Mouse (Mus musculus): ENCODE measurements around the gene Doc2a. TPM values are rescaled to one million over a fixed set of nuclear protein-coding genes. Genes with fewer than 3 reads are reported as not detected.
A peak's percentile ranks its signal among the peaks of the same experiment; 100 is the strongest.

The Doc2a gene
- polyA plus RNA-seq, 1 experiment from 2014 or later, result 7.7 TPM

DNA sequence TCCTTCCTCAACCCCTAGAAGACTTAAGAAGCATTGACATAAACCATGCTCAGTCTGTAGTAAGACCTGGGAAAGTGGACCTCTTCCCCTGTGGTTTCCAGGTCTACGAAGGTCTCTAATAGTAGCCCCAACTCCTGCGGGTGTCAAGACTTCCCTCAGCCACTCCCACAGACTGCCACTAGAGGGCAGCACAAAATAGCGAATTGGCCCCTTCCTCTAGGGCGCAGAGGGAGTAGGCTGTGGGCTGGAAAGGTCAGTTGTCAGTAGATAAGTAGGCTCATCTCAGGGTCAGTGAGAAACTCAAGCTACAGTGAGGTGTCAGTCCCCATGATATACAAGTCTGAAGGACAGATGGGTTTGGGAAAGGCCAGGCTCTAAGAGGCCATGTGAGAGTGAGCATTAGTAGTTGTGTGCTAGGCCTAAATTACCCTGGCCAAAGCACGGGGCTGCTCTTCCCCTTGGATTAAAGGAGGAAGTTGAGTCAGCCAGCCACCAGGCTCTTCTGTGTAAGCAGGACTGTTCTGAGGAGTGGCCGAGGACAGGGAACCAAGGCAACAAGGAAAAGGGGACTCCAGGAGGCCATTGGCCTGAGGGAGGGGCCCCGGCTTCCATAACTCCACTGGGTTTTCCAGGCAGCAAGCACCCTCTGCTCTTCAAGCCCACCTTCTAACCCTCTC lies 25.2 kb upstream of the Doc2a start:
- peaks cover 4% of the 10 kb centered on the region; the same call in 1 of the 2 replicates for H3K4me1 ChIP-seq (replicated peaks; ENCODE audit: insufficient read depth, low read length)
- no peaks in the 10 kb centered on the region for H3K36me3 ChIP-seq (ENCODE audit: insufficient read depth, low read length)
- H3K27me3 ChIP-seq (ENCODE audit: insufficient read depth, low read length), result no peaks in the 10 kb centered on the region
- TF ChIP-seq CTCF (IDR thresholded peaks at IDR 0.05; ENCODE audit: low read depth), result peak; percentile 98
- ATAC-seq (replicated peaks; ENCODE audit: low FRiP score, low read depth), result no peak
- no peaks in the 10 kb centered on the region for H3K9me3 ChIP-seq (replicated peaks; ENCODE audit: low read length)
- no peak overlapping the region for H3K4me3 ChIP-seq (replicated peaks; ENCODE audit: low read depth, low read length)
- peak; percentile 86 for DNase-seq (ENCODE audit: low spot score)
- H3K27ac ChIP-seq, result no peak overlapping the region
- WGBS, result 29% methylated on average over 7 of the region's 7 CpGs
- no peak overlapping the region for H3K4me2 ChIP-seq (ENCODE audit: low read length)
- no peak overlapping the region for H3K9ac ChIP-seq (ENCODE audit: low read depth, low read length)

DNA sequence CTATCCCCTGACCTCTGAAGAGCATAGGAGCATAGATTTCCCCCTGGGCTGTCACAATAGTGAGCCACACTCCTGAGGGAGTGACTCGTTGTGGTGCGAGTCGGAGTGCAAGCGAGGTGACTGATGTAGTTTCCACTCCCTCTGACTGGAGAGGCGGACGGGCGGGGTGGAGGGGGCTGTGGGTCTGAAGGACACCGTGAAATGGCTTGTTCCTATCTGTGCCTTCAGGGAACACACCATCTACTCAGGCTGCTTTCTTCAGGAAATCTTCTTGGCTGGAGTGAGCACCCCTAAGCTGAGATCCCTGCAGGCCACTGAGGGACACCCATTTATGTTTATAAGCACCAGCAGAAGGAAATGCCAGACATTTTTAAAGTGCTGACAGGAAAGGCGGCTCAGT lies 24.5 kb upstream of the Doc2a start:
- no peak for TF ChIP-seq CTCF (IDR thresholded peaks at IDR 0.05; ENCODE audit: low read depth)
- no peaks in the 10 kb centered on the region for H3K9me3 ChIP-seq (replicated peaks; ENCODE audit: low read length)
- H3K4me3 ChIP-seq (replicated peaks; ENCODE audit: low read depth, low read length), result no peak overlapping the region
- peak overlapping the region; percentile 51 for H3K4me2 ChIP-seq (ENCODE audit: low read length)
- H3K36me3 ChIP-seq (ENCODE audit: insufficient read depth, low read length), result no peaks in the 10 kb centered on the region
- no peak overlapping the region for H3K9ac ChIP-seq (ENCODE audit: low read depth, low read length)
- no peaks in the 10 kb centered on the region for H3K27me3 ChIP-seq (ENCODE audit: insufficient read depth, low read length)
- no peak overlapping the region for H3K27ac ChIP-seq
- ATAC-seq (replicated peaks; ENCODE audit: low FRiP score, low read depth) (no peak), DNase-seq (ENCODE audit: low spot score) (no peak)
- peaks cover 4% of the 10 kb centered on the region; the same call in 1 of the 2 replicates for H3K4me1 ChIP-seq (replicated peaks; ENCODE audit: insufficient read depth, low read length)
- 20% methylated on average over 9 of the region's 9 CpGs for WGBS

DNA sequence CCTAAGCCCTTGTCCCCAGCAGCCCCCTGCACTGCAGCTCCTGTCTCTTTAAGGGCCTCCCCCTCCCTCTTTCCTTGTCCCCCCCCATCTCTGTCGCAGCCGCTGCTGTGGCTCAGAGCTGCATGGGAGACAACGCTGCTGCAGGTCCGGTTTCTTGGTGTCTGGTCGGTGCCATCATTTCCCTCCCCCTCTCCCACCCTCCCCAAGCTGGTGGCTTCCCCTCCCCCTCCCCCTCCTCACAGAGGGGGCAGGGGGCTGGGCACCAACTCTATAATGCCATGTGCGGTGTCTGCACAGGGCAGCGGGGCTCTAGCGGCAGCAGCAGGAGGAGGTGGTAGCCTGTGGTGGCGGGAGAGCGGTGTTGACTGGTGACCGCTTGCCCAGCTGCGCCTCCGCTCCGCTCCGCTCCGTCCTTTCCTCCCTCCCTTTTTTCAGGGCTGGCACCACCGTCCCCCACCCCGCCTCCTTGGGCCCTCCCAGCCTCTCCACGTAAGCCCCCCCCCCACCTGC lies 24.0 kb upstream of the Doc2a start:
- no peaks in the 10 kb centered on the region for H3K27me3 ChIP-seq (ENCODE audit: insufficient read depth, low read length)
- 0 out of 2 replicates have a peak, but pooled peaks have one; percentile 9 for ATAC-seq (replicated peaks; ENCODE audit: low FRiP score, low read depth)
- no peak for TF ChIP-seq CTCF (IDR thresholded peaks at IDR 0.05; ENCODE audit: low read depth)
- H3K9ac ChIP-seq (ENCODE audit: low read depth, low read length), result no peak overlapping the region
- no peaks in the 10 kb centered on the region for H3K36me3 ChIP-seq (ENCODE audit: insufficient read depth, low read length)
- no peak for DNase-seq (ENCODE audit: low spot score)
- peak overlapping the region; percentile 51 for H3K4me2 ChIP-seq (ENCODE audit: low read length)
- H3K27ac ChIP-seq, result no peak overlapping the region
- H3K9me3 ChIP-seq (replicated peaks; ENCODE audit: low read length), result no peaks in the 10 kb centered on the region
- H3K4me1 ChIP-seq (replicated peaks; ENCODE audit: insufficient read depth, low read length), result peaks cover 4% of the 10 kb centered on the region; the same call in 1 of the 2 replicates
- no peak overlapping the region for H3K4me3 ChIP-seq (replicated peaks; ENCODE audit: low read depth, low read length)
- 1% methylated on average over 12 of the region's 19 CpGs for WGBS

DNA sequence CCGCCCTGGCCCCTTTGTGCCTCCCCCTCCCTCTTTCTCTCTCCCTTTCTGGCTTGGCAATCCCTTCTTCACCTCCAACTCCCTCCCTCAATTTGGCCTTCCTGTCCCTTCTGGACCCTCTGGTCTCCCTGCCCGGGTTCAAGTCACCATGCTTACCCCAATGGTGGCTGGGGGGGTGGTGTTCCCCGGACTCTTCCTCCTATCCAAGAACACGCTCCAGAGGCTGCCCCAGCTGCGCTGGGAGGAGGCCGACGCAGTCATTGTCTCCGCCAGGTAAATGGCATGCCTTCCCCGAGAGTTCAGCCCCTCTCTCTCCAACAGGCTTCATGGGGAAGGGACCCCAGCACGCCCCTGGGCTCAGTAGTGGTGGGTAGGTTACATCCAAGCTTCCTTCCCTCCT lies 23.3 kb upstream of the Doc2a start:
- ATAC-seq (replicated peaks; ENCODE audit: low FRiP score, low read depth), result no peak
- WGBS, result 14% methylated on average over 10 of the region's 10 CpGs

DNA sequence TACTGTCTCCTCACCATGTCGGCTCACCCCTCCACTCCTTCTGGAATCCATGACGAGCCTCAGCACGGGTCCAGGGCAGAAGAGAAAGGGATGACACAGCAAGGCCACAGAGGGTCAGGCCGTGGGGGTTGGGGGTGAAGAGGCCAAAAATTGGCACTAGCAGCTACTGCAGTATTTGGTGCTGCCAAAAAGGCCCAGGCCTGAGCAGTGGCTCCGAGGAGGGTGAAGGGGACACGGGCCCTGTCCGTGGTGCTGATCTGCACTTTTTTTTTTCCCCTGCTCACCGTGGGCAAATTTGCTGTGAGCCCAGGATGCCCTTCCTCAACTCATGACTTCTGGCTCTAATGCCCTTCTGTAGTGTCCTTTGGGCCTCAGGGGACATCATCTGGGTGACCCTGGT lies 21.8 kb upstream of the Doc2a start:
- H3K27me3 ChIP-seq (ENCODE audit: insufficient read depth, low read length), result no peaks in the 10 kb centered on the region
- ATAC-seq (replicated peaks; ENCODE audit: low FRiP score, low read depth), result no peak
- H3K4me2 ChIP-seq (ENCODE audit: low read length), result no peak overlapping the region
- TF ChIP-seq CTCF (IDR thresholded peaks at IDR 0.05; ENCODE audit: low read depth), result no peak
- H3K27ac ChIP-seq, result no peak overlapping the region
- H3K4me3 ChIP-seq (replicated peaks; ENCODE audit: low read depth, low read length), result no peak overlapping the region
- no peaks in the 10 kb centered on the region for H3K9me3 ChIP-seq (replicated peaks; ENCODE audit: low read length)
- H3K36me3 ChIP-seq (ENCODE audit: insufficient read depth, low read length), result no peaks in the 10 kb centered on the region
- no peak for DNase-seq (ENCODE audit: low spot score)
- WGBS, result 21% methylated on average over 8 of the region's 8 CpGs
- no peak overlapping the region for H3K9ac ChIP-seq (ENCODE audit: low read depth, low read length)
- peaks cover 4% of the 10 kb centered on the region; the same call in 1 of the 2 replicates for H3K4me1 ChIP-seq (replicated peaks; ENCODE audit: insufficient read depth, low read length)

More for the DNA sequence above, 23.3 kb upstream of the Doc2a start:
- H3K36me3 ChIP-seq (ENCODE audit: insufficient read depth, low read length), result no peaks in the 10 kb centered on the region
- H3K27ac ChIP-seq, result no peak overlapping the region
- peaks cover 4% of the 10 kb centered on the region; the same call in 1 of the 2 replicates for H3K4me1 ChIP-seq (replicated peaks; ENCODE audit: insufficient read depth, low read length)
- no peaks in the 10 kb centered on the region for H3K9me3 ChIP-seq (replicated peaks; ENCODE audit: low read length)
- TF ChIP-seq CTCF (IDR thresholded peaks at IDR 0.05; ENCODE audit: low read depth), result no peak
- no peaks in the 10 kb centered on the region for H3K27me3 ChIP-seq (ENCODE audit: insufficient read depth, low read length)
- no peak overlapping the region for H3K4me2 ChIP-seq (ENCODE audit: low read length)
- no peak overlapping the region for H3K4me3 ChIP-seq (replicated peaks; ENCODE audit: low read depth, low read length)
- H3K9ac ChIP-seq (ENCODE audit: low read depth, low read length), result no peak overlapping the region
- DNase-seq (ENCODE audit: low spot score), result no peak

DNA sequence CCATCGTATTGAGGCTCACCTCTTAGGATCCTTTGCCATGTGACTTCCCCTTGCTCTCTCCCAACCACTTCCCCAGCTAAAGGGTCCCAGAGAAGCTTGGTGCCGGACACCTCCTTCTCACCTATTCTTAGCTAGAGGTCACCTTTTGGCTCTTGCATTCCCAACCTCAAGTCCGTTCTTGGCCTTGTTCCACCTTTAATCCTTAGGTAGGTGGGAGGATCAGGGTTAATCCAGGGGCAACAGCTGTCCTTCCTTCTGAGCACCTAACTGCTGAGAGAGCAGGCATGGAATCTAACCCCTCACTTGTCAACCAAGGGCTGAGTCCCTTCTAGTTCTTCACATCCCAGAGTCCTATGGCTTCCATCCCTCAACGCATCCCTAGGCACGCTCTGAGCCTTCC lies 21.3 kb upstream of the Doc2a start:
- H3K4me1 ChIP-seq (replicated peaks; ENCODE audit: insufficient read depth, low read length), result peaks cover 4% of the 10 kb centered on the region; the same call in 1 of the 2 replicates
- TF ChIP-seq CTCF (IDR thresholded peaks at IDR 0.05; ENCODE audit: low read depth), result no peak
- H3K4me3 ChIP-seq (replicated peaks; ENCODE audit: low read depth, low read length), result no peak overlapping the region
- H3K9ac ChIP-seq (ENCODE audit: low read depth, low read length), result no peak overlapping the region
- no peak for ATAC-seq (replicated peaks; ENCODE audit: low FRiP score, low read depth)
- H3K4me2 ChIP-seq (ENCODE audit: low read length), result no peak overlapping the region
- 68% methylated on average over 5 of the region's 5 CpGs for WGBS
- no peak overlapping the region for H3K27ac ChIP-seq
- no peaks in the 10 kb centered on the region for H3K27me3 ChIP-seq (ENCODE audit: insufficient read depth, low read length)
- no peaks in the 10 kb centered on the region for H3K36me3 ChIP-seq (ENCODE audit: insufficient read depth, low read length)
- no peaks in the 10 kb centered on the region for H3K9me3 ChIP-seq (replicated peaks; ENCODE audit: low read length)
- DNase-seq (ENCODE audit: low spot score), result no peak
